Mouse (Mus musculus) brain, embryonic 18.5 days (tissue): ENCODE data around the gene Rgs1.

ENCODE experiments used
- DNase-seq: peaks from one replicate; pipeline ENCODE4 v3.0.0-alpha.2; 2012; ENCODE audit warnings: low read depth, low spot score

The Rgs1 gene

DNA sequence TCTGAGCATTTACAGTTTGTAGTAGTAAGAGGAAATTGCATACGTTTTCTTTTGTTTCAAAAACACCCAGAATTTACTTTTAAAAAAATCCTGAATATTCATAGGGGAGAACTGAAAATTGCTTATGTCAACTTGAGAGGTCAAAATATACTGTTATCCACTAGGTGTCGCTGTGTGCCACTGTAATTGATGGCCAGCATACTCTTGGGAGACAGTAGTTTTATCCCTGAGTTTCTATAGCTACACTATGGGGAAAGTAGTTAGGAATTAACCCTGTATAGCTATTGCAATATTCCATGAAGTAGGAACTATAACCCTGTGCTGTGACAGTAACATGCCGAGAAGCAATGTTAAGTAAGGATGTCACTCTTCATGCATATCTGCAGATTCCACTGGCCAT is 51.4 kb downstream of the Rgs1 start:
- no peak for DNase-seq
